Mouse (Mus musculus) adipocyte (in vitro differentiated cells): ENCODE results near the gene Lmln.
A peak's percentile ranks its signal among the peaks of the same experiment; 100 is the strongest.
"Not testable (repeated sequence)": the region's sequence is repeated elsewhere in the genome, so short reads cannot be mapped to it uniquely, and the experiment has no call there.

Experiments used
- DNase-seq: peaks from one replicate; pipeline ENCODE4 v3.0.0-alpha.2; 2016; ENCODE audit warnings: low spot score

Gene Lmln

GRCm38 (mm10) chr16:33058033-33058432, 4.3 kb upstream of the Lmln start:
- DNase-seq: no peak

- DNase-seq: not testable (repeated sequence)
Observed at GRCm38 (mm10) chr16:33058656-33059055, 3.7 kb upstream of the Lmln start.

GRCm38 (mm10) chr16:33059471-33059870, 2.9 kb upstream of the Lmln start:
- DNase-seq: no peak

GRCm38 (mm10) chr16:33060926-33061325, 1.4 kb upstream of the Lmln start:
- no peak for DNase-seq

GRCm38 (mm10) chr16:33061400-33061799, 921 bp upstream of the Lmln start:
- DNase-seq: no peak

GRCm38 (mm10) chr16:33062682-33063131, 386 bp downstream of the Lmln start:
- peak; percentile 46 for DNase-seq

- DNase-seq: no peak
Observed at GRCm38 (mm10) chr16:33063267-33063666, 946 bp downstream of the Lmln start.

- no peak for DNase-seq
Observed at GRCm38 (mm10) chr16:33064636-33065035, 2.3 kb downstream of the Lmln start.

GRCm38 (mm10) chr16:33070928-33071327, 8.6 kb downstream of the Lmln start:
- no peak for DNase-seq

GRCm38 (mm10) chr16:33072871-33073557, 10.7 kb downstream of the Lmln start:
- no peak for DNase-seq

- no peak for DNase-seq
Observed at GRCm38 (mm10) chr16:33074967-33075366, 12.6 kb downstream of the Lmln start.

GRCm38 (mm10) chr16:33076078-33076477, 13.8 kb downstream of the Lmln start:
- DNase-seq: no peak

- DNase-seq: peak; percentile 17
Observed at GRCm38 (mm10) chr16:33077069-33077627, 14.8 kb downstream of the Lmln start.

GRCm38 (mm10) chr16:33080063-33080462, 17.7 kb downstream of the Lmln start:
- DNase-seq: no peak

- no peak for DNase-seq
Observed at GRCm38 (mm10) chr16:33082951-33083350, 20.6 kb downstream of the Lmln start.

GRCm38 (mm10) chr16:33083996-33084395, 21.7 kb downstream of the Lmln start:
- DNase-seq: no peak

- DNase-seq: no peak
Observed at GRCm38 (mm10) chr16:33085666-33086065, 23.3 kb downstream of the Lmln start.

- no peak for DNase-seq
Observed at GRCm38 (mm10) chr16:33113726-33114125, 51.4 kb downstream of the Lmln start.

GRCm38 (mm10) chr16:33123373-33123772, 61.1 kb downstream of the Lmln start:
- DNase-seq: no peak

GRCm38 (mm10) chr16:33123938-33124820, 61.9 kb downstream of the Lmln start:
- DNase-seq: no peak

- DNase-seq: no peak
Observed at GRCm38 (mm10) chr16:33127052-33127451, 64.7 kb downstream of the Lmln start.

- DNase-seq: peak; percentile 96
Observed at GRCm38 (mm10) chr16:33130731-33131130, 68.4 kb downstream of the Lmln start.

- DNase-seq: no peak
Observed at GRCm38 (mm10) chr16:33133186-33133585, 70.9 kb downstream of the Lmln start.
